Mouse (Mus musculus): ENCODE measurements around the gene Rgs12. TPM values are rescaled to one million over a fixed set of nuclear protein-coding genes. Genes with fewer than 3 reads are reported as not detected.

Rgs12 gene
- polyA plus RNA-seq, 1 experiment from 2014 or later: 44.3 TPM

- ATAC-seq (ENCODE audit: low FRiP score, low TSS enrichment) (no peak), DNase-seq (peak; percentile 27)
- H3K4me1 ChIP-seq (ENCODE audit: control insufficient read depth, insufficient read depth, low read length): peaks cover 8% of the 10 kb centered on the region
- H3K4me2 ChIP-seq (ENCODE audit: low read length): peak overlapping the region; percentile 88
- H3K27me3 ChIP-seq (ENCODE audit: control insufficient read depth, insufficient read depth, low read length): no peaks in the 10 kb centered on the region
- WGBS: 16% methylated on average over 4 of the region's 4 CpGs
- H3K9me3 ChIP-seq (ENCODE audit: control insufficient read depth, low read length): no peaks in the 10 kb centered on the region
- no peak overlapping the region for H3K27ac ChIP-seq (replicated peaks; ENCODE audit: low read depth, low read length)
- peak overlapping the region; percentile 68 for H3K9ac ChIP-seq (replicated peaks; ENCODE audit: low read length)
- H3K4me3 ChIP-seq (replicated peaks; ENCODE audit: low read depth, low read length): peak overlapping the region; percentile 54
- H3K36me3 ChIP-seq (ENCODE audit: control insufficient read depth, insufficient read depth, low read length): no peaks in the 10 kb centered on the region
Measured at GRCm38 (mm10) chr5:35057582-35057981, 108.3 kb downstream of the Rgs12 start.

- Histone ChIP-seq H3K4me3 (replicated peaks; ENCODE audit: low read depth, low read length) (no peak overlapping the region), H3K4me2 (ENCODE audit: low read length) (peak overlapping the region; percentile 88), H3K27me3 (ENCODE audit: control insufficient read depth, insufficient read depth, low read length) (no peaks in the 10 kb centered on the region), H3K36me3 (ENCODE audit: control insufficient read depth, insufficient read depth, low read length) (no peaks in the 10 kb centered on the region), H3K4me1 (ENCODE audit: control insufficient read depth, insufficient read depth, low read length) (peaks cover 8% of the 10 kb centered on the region), H3K27ac (replicated peaks; ENCODE audit: low read depth, low read length) (no peak overlapping the region), H3K9ac (replicated peaks; ENCODE audit: low read length) (no peak overlapping the region), H3K9me3 (ENCODE audit: control insufficient read depth, low read length) (no peaks in the 10 kb centered on the region)
- DNase-seq: no peak
- no peak for ATAC-seq (ENCODE audit: low FRiP score, low TSS enrichment)
- 85% methylated on average over 1 of the region's 1 CpGs for WGBS
Measured at GRCm38 (mm10) chr5:35058216-35058615, 109.0 kb downstream of the Rgs12 start.

- no peaks in the 10 kb centered on the region for H3K27me3 ChIP-seq (ENCODE audit: control insufficient read depth, insufficient read depth, low read length)
- H3K4me3 ChIP-seq (replicated peaks; ENCODE audit: low read depth, low read length): no peak overlapping the region
- no peak overlapping the region for H3K9ac ChIP-seq (replicated peaks; ENCODE audit: low read length)
- no peaks in the 10 kb centered on the region for H3K36me3 ChIP-seq (ENCODE audit: control insufficient read depth, insufficient read depth, low read length)
- no peaks in the 10 kb centered on the region for H3K9me3 ChIP-seq (ENCODE audit: control insufficient read depth, low read length)
- H3K4me1 ChIP-seq (ENCODE audit: control insufficient read depth, insufficient read depth, low read length): peaks cover 8% of the 10 kb centered on the region
- DNase-seq (no peak), ATAC-seq (ENCODE audit: low FRiP score, low TSS enrichment) (no peak)
- no peak overlapping the region for H3K27ac ChIP-seq (replicated peaks; ENCODE audit: low read depth, low read length)
- no peak overlapping the region for H3K4me2 ChIP-seq (ENCODE audit: low read length)
- WGBS: 79% methylated on average over 3 of the region's 3 CpGs
Measured at GRCm38 (mm10) chr5:35060098-35060497, 110.9 kb downstream of the Rgs12 start.

GRCm38 (mm10) chr5:35069841-35070240 lies 120.6 kb downstream of the Rgs12 start:
- WGBS: 83% methylated on average over 2 of the region's 2 CpGs
- Histone ChIP-seq H3K27ac (replicated peaks; ENCODE audit: low read depth, low read length) (no peak overlapping the region), H3K9me3 (ENCODE audit: control insufficient read depth, low read length) (no peaks in the 10 kb centered on the region), H3K27me3 (ENCODE audit: control insufficient read depth, insufficient read depth, low read length) (no peaks in the 10 kb centered on the region), H3K4me2 (ENCODE audit: low read length) (no peak overlapping the region), H3K9ac (replicated peaks; ENCODE audit: low read length) (no peak overlapping the region), H3K36me3 (ENCODE audit: control insufficient read depth, insufficient read depth, low read length) (no peaks in the 10 kb centered on the region), H3K4me1 (ENCODE audit: control insufficient read depth, insufficient read depth, low read length) (0 out of 2 replicates have a peak, but pooled peaks cover 6% of the 10 kb centered on the region), H3K4me3 (replicated peaks; ENCODE audit: low read depth, low read length) (no peak overlapping the region)
- ATAC-seq (ENCODE audit: low FRiP score, low TSS enrichment) (no peak), DNase-seq (no peak)

GRCm38 (mm10) chr5:35070314-35070713 lies 121.1 kb downstream of the Rgs12 start:
- Histone ChIP-seq H3K27me3 (ENCODE audit: control insufficient read depth, insufficient read depth, low read length) (no peaks in the 10 kb centered on the region), H3K9ac (replicated peaks; ENCODE audit: low read length) (no peak overlapping the region), H3K4me2 (ENCODE audit: low read length) (no peak overlapping the region), H3K4me1 (ENCODE audit: control insufficient read depth, insufficient read depth, low read length) (0 out of 2 replicates have a peak, but pooled peaks cover 6% of the 10 kb centered on the region), H3K9me3 (ENCODE audit: control insufficient read depth, low read length) (no peaks in the 10 kb centered on the region), H3K4me3 (replicated peaks; ENCODE audit: low read depth, low read length) (no peak overlapping the region), H3K27ac (replicated peaks; ENCODE audit: low read depth, low read length) (no peak overlapping the region), H3K36me3 (ENCODE audit: control insufficient read depth, insufficient read depth, low read length) (no peaks in the 10 kb centered on the region)
- WGBS: 89% methylated on average over 8 of the region's 8 CpGs
- ATAC-seq (ENCODE audit: low FRiP score, low TSS enrichment): no peak
- no peak for DNase-seq

- WGBS: 53% methylated on average over 7 of the region's 7 CpGs
- no peaks in the 10 kb centered on the region for H3K27me3 ChIP-seq (ENCODE audit: control insufficient read depth, insufficient read depth, low read length)
- H3K4me1 ChIP-seq (ENCODE audit: control insufficient read depth, insufficient read depth, low read length): 0 out of 2 replicates have a peak, but pooled peaks cover 6% of the 10 kb centered on the region
- H3K4me3 ChIP-seq (replicated peaks; ENCODE audit: low read depth, low read length): no peak overlapping the region
- H3K9me3 ChIP-seq (ENCODE audit: control insufficient read depth, low read length): no peaks in the 10 kb centered on the region
- no peaks in the 10 kb centered on the region for H3K36me3 ChIP-seq (ENCODE audit: control insufficient read depth, insufficient read depth, low read length)
- H3K4me2 ChIP-seq (ENCODE audit: low read length): no peak overlapping the region
- no peak overlapping the region; the same call in 1 of the 2 replicates for H3K9ac ChIP-seq (replicated peaks; ENCODE audit: low read length)
- no peak; the same call in 1 of the 2 replicates for ATAC-seq (ENCODE audit: low FRiP score, low TSS enrichment)
- peak; percentile 43 for DNase-seq
- no peak overlapping the region for H3K27ac ChIP-seq (replicated peaks; ENCODE audit: low read depth, low read length)
Measured at GRCm38 (mm10) chr5:35070953-35071352, 121.7 kb downstream of the Rgs12 start.

- Histone ChIP-seq H3K4me3 (replicated peaks; ENCODE audit: low read depth, low read length) (no peak overlapping the region), H3K36me3 (ENCODE audit: control insufficient read depth, insufficient read depth, low read length) (no peaks in the 10 kb centered on the region), H3K4me2 (ENCODE audit: low read length) (no peak overlapping the region), H3K4me1 (ENCODE audit: control insufficient read depth, insufficient read depth, low read length) (0 out of 2 replicates have a peak, but pooled peaks cover 6% of the 10 kb centered on the region), H3K27ac (replicated peaks; ENCODE audit: low read depth, low read length) (no peak overlapping the region), H3K9ac (replicated peaks; ENCODE audit: low read length) (no peak overlapping the region), H3K9me3 (ENCODE audit: control insufficient read depth, low read length) (no peaks in the 10 kb centered on the region), H3K27me3 (ENCODE audit: control insufficient read depth, insufficient read depth, low read length) (no peaks in the 10 kb centered on the region)
- ATAC-seq (ENCODE audit: low FRiP score, low TSS enrichment): no peak
- 95% methylated on average over 6 of the region's 6 CpGs for WGBS
- DNase-seq: no peak
Measured at GRCm38 (mm10) chr5:35071855-35072254, 122.6 kb downstream of the Rgs12 start.

GRCm38 (mm10) chr5:35073235-35073634 lies 124.0 kb downstream of the Rgs12 start:
- no peak for DNase-seq
- H3K9me3 ChIP-seq (ENCODE audit: control insufficient read depth, low read length): no peaks in the 10 kb centered on the region
- H3K27ac ChIP-seq (replicated peaks; ENCODE audit: low read depth, low read length): no peak overlapping the region
- no peaks in the 10 kb centered on the region for H3K36me3 ChIP-seq (ENCODE audit: control insufficient read depth, insufficient read depth, low read length)
- no peak overlapping the region for H3K9ac ChIP-seq (replicated peaks; ENCODE audit: low read length)
- H3K4me1 ChIP-seq (ENCODE audit: control insufficient read depth, insufficient read depth, low read length): 0 out of 2 replicates have a peak, but pooled peaks cover 6% of the 10 kb centered on the region
- no peaks in the 10 kb centered on the region for H3K27me3 ChIP-seq (ENCODE audit: control insufficient read depth, insufficient read depth, low read length)
- WGBS: 76% methylated on average over 11 of the region's 11 CpGs
- H3K4me3 ChIP-seq (replicated peaks; ENCODE audit: low read depth, low read length): no peak overlapping the region
- ATAC-seq (ENCODE audit: low FRiP score, low TSS enrichment): no peak
- H3K4me2 ChIP-seq (ENCODE audit: low read length): no peak overlapping the region

- H3K27me3 ChIP-seq (ENCODE audit: control insufficient read depth, insufficient read depth, low read length): no peaks in the 10 kb centered on the region; the same call in 1 of the 2 replicates
- WGBS: 70% methylated on average over 9 of the region's 9 CpGs
- DNase-seq (no peak), ATAC-seq (ENCODE audit: low FRiP score, low TSS enrichment) (no peak)
- no peak overlapping the region for H3K4me2 ChIP-seq (ENCODE audit: low read length)
- no peaks in the 10 kb centered on the region for H3K36me3 ChIP-seq (ENCODE audit: control insufficient read depth, insufficient read depth, low read length)
- H3K4me1 ChIP-seq (ENCODE audit: control insufficient read depth, insufficient read depth, low read length): 0 out of 2 replicates have a peak, but pooled peaks cover 6% of the 10 kb centered on the region
- H3K9ac ChIP-seq (replicated peaks; ENCODE audit: low read length): no peak overlapping the region
- H3K27ac ChIP-seq (replicated peaks; ENCODE audit: low read depth, low read length): no peak overlapping the region
- H3K9me3 ChIP-seq (ENCODE audit: control insufficient read depth, low read length): no peaks in the 10 kb centered on the region
- H3K4me3 ChIP-seq (replicated peaks; ENCODE audit: low read depth, low read length): no peak overlapping the region
Measured at GRCm38 (mm10) chr5:35073992-35074391, 124.7 kb downstream of the Rgs12 start.
